Mouse (Mus musculus): Measurements from ENCODE around the gene Rab5a. TPM values are rescaled to one million over a fixed set of nuclear protein-coding genes. Genes with fewer than 3 reads are reported as not detected.

Rab5a gene
- 52.1 and 98.3 TPM in 2 replicates for polyA plus RNA-seq (2012; rRNA removed)

DNA sequence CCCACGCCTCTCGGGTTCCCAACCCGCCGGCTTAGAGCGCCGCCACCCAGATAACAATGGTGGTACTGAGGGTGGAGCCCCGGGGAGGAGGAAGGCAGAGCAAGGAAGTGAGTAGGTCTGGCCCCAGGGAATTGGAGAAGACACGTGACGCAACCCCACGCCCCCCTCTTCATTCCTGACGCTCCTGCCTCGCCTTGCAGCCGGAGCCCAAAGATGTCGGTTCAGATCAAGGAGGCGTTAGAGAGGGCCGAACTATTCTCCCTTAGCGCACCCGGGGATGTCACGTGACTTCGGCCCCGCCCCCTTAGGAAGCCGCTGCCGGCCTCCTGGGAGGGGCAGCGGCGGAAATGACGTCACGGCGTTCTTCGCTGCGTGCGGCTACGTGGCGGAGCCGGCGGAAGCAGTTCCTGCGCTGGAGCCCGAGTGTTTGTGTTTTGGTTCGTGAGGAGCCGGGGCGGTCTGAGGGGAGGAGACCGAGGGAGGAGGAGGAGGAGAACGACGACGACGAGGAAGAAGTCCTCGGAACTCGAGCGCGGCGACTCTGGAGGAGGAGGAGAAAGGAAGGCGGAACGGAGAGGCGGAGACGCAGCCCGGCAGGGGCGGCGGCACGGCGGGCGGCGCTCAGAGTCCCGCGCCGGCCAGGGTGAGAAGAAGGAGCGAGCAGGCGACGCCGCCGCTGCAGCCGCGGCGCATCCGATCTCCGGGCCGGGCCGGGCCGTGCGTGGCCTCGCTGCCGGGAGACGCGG lies at the start of gene Rab5a:
Gene Rab5a, plus strand, starts transcription at position 377 of the 746 bp plus-strand sequence.

DNA sequence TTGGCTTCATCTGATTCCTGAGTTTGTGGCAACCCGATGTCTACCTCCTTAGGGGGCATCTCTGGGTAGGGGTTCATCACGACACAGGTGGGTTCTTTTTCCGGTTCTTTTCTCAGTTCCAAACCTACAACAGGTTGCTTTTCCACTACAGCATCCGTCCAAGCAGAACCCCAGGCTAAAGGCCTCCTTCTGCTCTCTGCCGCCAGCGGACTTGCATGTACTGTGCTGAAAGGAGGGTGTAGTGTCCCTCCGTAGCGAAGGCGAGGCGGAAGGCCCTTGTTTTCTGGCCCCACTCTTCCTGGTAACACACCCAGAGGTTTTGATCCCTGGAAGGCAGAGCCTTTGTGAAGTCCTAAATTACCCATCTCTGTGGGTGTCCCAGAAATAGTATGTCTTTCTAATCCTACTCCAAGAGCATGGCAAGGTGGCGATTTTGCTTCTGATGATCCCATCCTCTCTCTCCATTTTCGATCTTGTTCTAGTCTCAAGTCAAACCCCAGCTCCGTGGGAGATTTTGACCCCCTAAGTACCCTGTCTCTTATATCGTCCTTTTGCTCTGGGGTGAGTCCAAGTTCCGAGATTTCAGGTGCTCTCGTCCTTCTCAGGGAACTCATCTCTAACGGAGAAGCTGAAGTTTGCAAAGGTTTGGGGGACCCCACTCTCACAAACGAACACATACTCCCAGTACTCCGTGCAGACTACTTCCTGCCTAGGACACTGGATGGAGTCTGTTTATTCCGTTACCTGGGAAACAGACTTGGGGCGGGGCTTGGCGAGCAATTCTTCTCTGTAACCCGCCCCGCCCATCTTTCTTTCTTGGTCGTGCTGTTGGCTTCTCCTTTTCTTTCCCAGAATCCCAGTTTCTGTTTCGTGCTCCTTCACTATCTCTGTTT lies 16.2 kb upstream of the Rab5a start, which contains the start of gene Efhb:
Gene Efhb, minus strand, starts transcription at position 719 of the 893 bp plus-strand sequence.

DNA sequence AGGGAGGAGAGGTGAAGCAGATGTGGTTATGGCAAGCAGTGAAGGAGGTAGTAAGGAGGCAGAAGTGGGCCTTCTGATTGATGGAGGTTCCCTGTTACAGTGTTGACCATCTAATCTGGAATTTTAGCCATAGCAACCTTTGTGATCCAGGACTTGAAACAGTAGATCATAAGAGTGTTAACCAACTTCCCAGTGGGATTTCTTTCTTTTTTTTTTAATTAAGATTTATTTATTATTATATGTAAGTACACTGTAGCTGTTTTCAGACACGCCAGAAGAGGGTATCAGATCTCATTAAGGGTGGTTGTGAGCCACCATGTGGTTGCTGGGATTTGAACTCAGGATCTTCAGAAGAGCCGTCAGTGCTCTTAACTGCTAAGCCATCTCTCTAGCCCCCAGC lies 60.3 kb downstream of the Rab5a start, which contains the start of gene Pp2d1:
Gene Pp2d1, minus strand, starts transcription at position 101 of the 400 bp plus-strand sequence.

Other genes starting within 250 kb of the Rab5a start
- gene Efhb, start 15.9 kb upstream of the Rab5a start, polyA plus RNA-seq (2012; rRNA removed): 0.81 and 0.83 TPM in 2 replicates
- 0.04 TPM in 1 of 2 replicates, not detected in the other for gene Pp2d1, start 60.2 kb downstream of the Rab5a start, polyA plus RNA-seq (2012; rRNA removed)
- 6.5 and 7.9 TPM in 2 replicates for gene Kat2b, start 87.6 kb downstream of the Rab5a start, polyA plus RNA-seq (2012; rRNA removed)
- 24.0 and 27.3 TPM in 2 replicates for gene Sgo1, start 210.1 kb downstream of the Rab5a start, polyA plus RNA-seq (2012; rRNA removed)

Measured in central nervous system, embryonic 11.5 days (tissue).